Mouse (Mus musculus) hindbrain, embryonic 16.5 days (tissue): ENCODE results near the gene Hist1h3i. TPM values are rescaled to one million over a fixed set of nuclear protein-coding genes. Genes with fewer than 3 reads are reported as not detected.
"Not testable (repeated sequence)": the region's sequence is repeated elsewhere in the genome, so short reads cannot be mapped to it uniquely, and the experiment has no call there.

Experiments
- ATAC-seq: fragments of 200-750 bp; cut with Nextera tagmentation; 2 replicates; pipeline ENCODE4 v1.8.0; 2017; ENCODE audit warnings: moderate TSS enrichment, moderate library complexity
- H3K27ac ChIP-seq: fragments of 300-500 bp; sonication (generic); 2 replicates; pipeline ENCODE4 v1.5.1; 2014; ENCODE audit warnings: low read depth, mild to moderate bottlenecking, control low read depth, low read length, moderate library complexity
- H3K27me3 ChIP-seq: fragments of 300-500 bp; sonication (generic); replicated peaks from 2 replicates; pipeline ENCODE4 v1.6.1; 2014; ENCODE audit warnings: low read length; ENCODE audit not compliant: control insufficient read depth, insufficient read depth
- H3K36me3 ChIP-seq: fragments of 300-500 bp; sonication (generic); 2 replicates; pipeline ENCODE4 v1.6.1; 2014; ENCODE audit warnings: mild to moderate bottlenecking, low read length, moderate library complexity, mixed read lengths; ENCODE audit not compliant: control insufficient read depth, insufficient read depth
- H3K4me1 ChIP-seq: fragments of 300-500 bp; sonication (generic); 2 replicates; pipeline ENCODE4 v1.6.1; 2014; ENCODE audit warnings: low read depth, low read length; ENCODE audit not compliant: control insufficient read depth, insufficient read depth
- H3K4me2 ChIP-seq: fragments of 300-500 bp; sonication (generic); 2 replicates; pipeline ENCODE4 v1.6.1; 2014; ENCODE audit warnings: mild to moderate bottlenecking, low read length, control low read depth, moderate library complexity
- H3K4me3 ChIP-seq: fragments of 300-500 bp; sonication (generic); 2 replicates; pipeline ENCODE4 v1.5.1; 2014; ENCODE audit warnings: mild to moderate bottlenecking, low read length, control low read depth, moderate library complexity
- H3K9ac ChIP-seq: fragments of 300-500 bp; sonication (generic); 2 replicates; pipeline ENCODE4 v1.6.1; 2014; ENCODE audit warnings: low read depth, mild to moderate bottlenecking, control low read depth, low read length, moderate library complexity
- H3K9me3 ChIP-seq: fragments of 300-500 bp; sonication (generic); 2 replicates; pipeline ENCODE4 v1.6.1; 2014; ENCODE audit warnings: mild to moderate bottlenecking, low read length, moderate library complexity; ENCODE audit not compliant: control insufficient read depth
- WGBS: fragments of 180-500 bp; shearing (Covaris S2); extraction: QIAGEN DNeasy Blood & Tissue Kit; methylation state at CpG from one replicate; pipeline ENCODE4 v1.1.7; 2014; 5-methylcytosine and 5-hydroxymethylcytosine counted together
- microRNA-seq: library from miRNA; unstranded; fragments of <30 nt; microRNA quantifications from one replicate; pipeline ENCODE4, GENCODE M21; 2017
- polyA plus RNA-seq: library from polyadenylated mRNA; unstranded; fragments of >200 nt; fragmentation: Nextera tagmentation; extraction: Ambion mirVana; gene quantifications from 2 replicates; pipeline ENCODE4 v1.2.1, GENCODE M21; 2015

Gene Hist1h3i
- polyA plus RNA-seq, 1 experiment from 2014 or later, result 19.4 TPM

- ATAC-seq, result no peak
- H3K4me2 ChIP-seq, result no peak overlapping the region
- H3K4me3 ChIP-seq, result no peak overlapping the region
- H3K27me3 ChIP-seq, result no peaks in the 10 kb centered on the region
- 93% methylated on average over 1 of the region's 1 CpGs for WGBS
- no peak overlapping the region for H3K9ac ChIP-seq
- peaks cover 8% of the 10 kb centered on the region for H3K4me1 ChIP-seq
- H3K36me3 ChIP-seq, result no peaks in the 10 kb centered on the region
- no peaks in the 10 kb centered on the region for H3K9me3 ChIP-seq
- no peak overlapping the region for H3K27ac ChIP-seq
These were observed 38.2 kb downstream of the Hist1h3i start for GRCm38 (mm10) chr13:21745006-21745405.

GRCm38 (mm10) chr13:21734906-21735767 is 48.0 kb downstream of the Hist1h3i start, which contains the start of gene Hist1h4j:
Gene Hist1h4j (plus strand): TSS chr13:21735064.
- Histone ChIP-seq H3K4me3 (peak within 1 kb of the TSS; percentile 51), H3K9ac (peak within 1 kb of the TSS; percentile 64), H3K4me2 (peak within 1 kb of the TSS; percentile 85), H3K27ac (peak within 1 kb of the TSS; percentile 93)
- not testable (repeated sequence) for H3K4me1 ChIP-seq, H3K9me3 ChIP-seq, H3K36me3 ChIP-seq, H3K27me3 ChIP-seq
- peak; percentile 92 for ATAC-seq
- under 1% methylated on average over 34 of the region's 56 CpGs for WGBS

- Histone ChIP-seq H3K27ac (peak overlapping the region; percentile 93), H3K4me1 (peaks cover 10% of the 10 kb centered on the region), H3K9ac (peak overlapping the region; percentile 64), H3K4me2 (peak overlapping the region; percentile 85), H3K27me3 (no peaks in the 10 kb centered on the region), H3K36me3 (no peaks in the 10 kb centered on the region), H3K4me3 (peak overlapping the region; percentile 51), H3K9me3 (no peaks in the 10 kb centered on the region)
- ATAC-seq, result peak; percentile 82
- WGBS, result under 1% methylated on average over 21 of the region's 21 CpGs
These were observed 48.9 kb downstream of the Hist1h3i start for GRCm38 (mm10) chr13:21734010-21734905.

- Histone ChIP-seq H3K36me3 (no peaks in the 10 kb centered on the region), H3K9me3 (no peaks in the 10 kb centered on the region), H3K4me3 (no peak overlapping the region), H3K27me3 (no peaks in the 10 kb centered on the region), H3K27ac (peak overlapping the region; percentile 93), H3K4me1 (peaks cover 10% of the 10 kb centered on the region), H3K9ac (peak overlapping the region; percentile 64; the same call in 1 of the 2 replicates), H3K4me2 (no peak overlapping the region; the same call in 1 of the 2 replicates)
- 70% methylated on average over 5 of the region's 5 CpGs for WGBS
- peak; percentile 18 for ATAC-seq
These were observed 49.7 kb downstream of the Hist1h3i start for GRCm38 (mm10) chr13:21733466-21733865.

Small RNAs within 50 kb of the gene (microRNA-seq; reads per million reads assigned to microRNA genes)
- gene Gm19658 (not detected), gene Gm44346 (not detected), gene Gm44454 (not detected), gene Gm44466 (not detected)

Other genes starting within 250 kb of the Hist1h3i start
- gene Olfr1366, start 240.6 kb downstream of the Hist1h3i start, polyA plus RNA-seq, result 0.11 and 0.13 TPM in 2 replicates
- 0.05 and 0.09 TPM in 2 replicates for gene Olfr1535, start 223.5 kb downstream of the Hist1h3i start, polyA plus RNA-seq
- gene Olfr1364, start 201.6 kb downstream of the Hist1h3i start, polyA plus RNA-seq, result not detected in 2 replicates
- gene Olfr1362, start 169.3 kb downstream of the Hist1h3i start, polyA plus RNA-seq, result not detected in 2 replicates
- 0.05 TPM in 1 of 2 replicates, not detected in the other for gene Olfr11, start 140.9 kb downstream of the Hist1h3i start, polyA plus RNA-seq
- gene Olfr1361, start 120.0 kb downstream of the Hist1h3i start, polyA plus RNA-seq, result not detected in 2 replicates
- gene Olfr1360, start 106.0 kb downstream of the Hist1h3i start, polyA plus RNA-seq, result not detected in 2 replicates
- not detected in 2 replicates for gene Olfr1359, start 85.3 kb downstream of the Hist1h3i start, polyA plus RNA-seq
- gene Hist1h2bl, start 67.2 kb downstream of the Hist1h3i start, polyA plus RNA-seq, result not detected in 2 replicates
- 5.1 and 6.5 TPM in 2 replicates for gene Hist1h2ai, start 66.9 kb downstream of the Hist1h3i start, polyA plus RNA-seq
- 0.98 TPM in 1 of 2 replicates, not detected in the other for gene Hist1h3h, start 65.7 kb downstream of the Hist1h3i start, polyA plus RNA-seq
- 0.50 and 1.2 TPM in 2 replicates for gene Hist1h2bm, start 61.3 kb downstream of the Hist1h3i start, polyA plus RNA-seq
- gene Hist1h4j, start 48.3 kb downstream of the Hist1h3i start, polyA plus RNA-seq, result 0.35 and 0.55 TPM in 2 replicates
- gene Hist1h4k, start 32.9 kb downstream of the Hist1h3i start, polyA plus RNA-seq, result not detected in 2 replicates
- gene Hist1h2ak, start 29.5 kb downstream of the Hist1h3i start, polyA plus RNA-seq, result 3.3 and 4.8 TPM in 2 replicates
- gene Hist1h2bn, start 29.2 kb downstream of the Hist1h3i start, polyA plus RNA-seq, result not detected in 2 replicates
- 2.7 and 3.1 TPM in 2 replicates for gene Hist1h1b, start 2.7 kb downstream of the Hist1h3i start, polyA plus RNA-seq
- gene Hist1h2an, start 3.8 kb upstream of the Hist1h3i start, polyA plus RNA-seq, result 1.2 TPM in 1 of 2 replicates, not detected in the other
- not detected in 2 replicates for gene Hist1h2bp, start 4.1 kb upstream of the Hist1h3i start, polyA plus RNA-seq
- gene Hist1h2bq, start 26.8 kb upstream of the Hist1h3i start, polyA plus RNA-seq, result 4.0 and 4.4 TPM in 2 replicates
- not detected in 2 replicates for gene Hist1h2ao, start 27.1 kb upstream of the Hist1h3i start, polyA plus RNA-seq
- not detected in 2 replicates for gene Hist1h4m, start 28.4 kb upstream of the Hist1h3i start, polyA plus RNA-seq
- 2.9 and 4.2 TPM in 2 replicates for gene Hist1h4n, start 48.8 kb upstream of the Hist1h3i start, polyA plus RNA-seq
- gene Hist1h2ap, start 50.1 kb upstream of the Hist1h3i start, polyA plus RNA-seq, result 530 and 568 TPM in 2 replicates
- gene Hist1h2br, start 50.4 kb upstream of the Hist1h3i start, polyA plus RNA-seq, result 3.8 and 4.2 TPM in 2 replicates
- gene Zfp184, start 161.7 kb upstream of the Hist1h3i start, polyA plus RNA-seq, result 10.6 and 12.4 TPM in 2 replicates
- gene Pom121l2, start 197.8 kb upstream of the Hist1h3i start, polyA plus RNA-seq, result not detected in 2 replicates
- gene Prss16, start 226.4 kb upstream of the Hist1h3i start, polyA plus RNA-seq, result not detected in 2 replicates